26 mouse cellular contexts compared by ENCODE assay signal in the genomic region with DNA sequence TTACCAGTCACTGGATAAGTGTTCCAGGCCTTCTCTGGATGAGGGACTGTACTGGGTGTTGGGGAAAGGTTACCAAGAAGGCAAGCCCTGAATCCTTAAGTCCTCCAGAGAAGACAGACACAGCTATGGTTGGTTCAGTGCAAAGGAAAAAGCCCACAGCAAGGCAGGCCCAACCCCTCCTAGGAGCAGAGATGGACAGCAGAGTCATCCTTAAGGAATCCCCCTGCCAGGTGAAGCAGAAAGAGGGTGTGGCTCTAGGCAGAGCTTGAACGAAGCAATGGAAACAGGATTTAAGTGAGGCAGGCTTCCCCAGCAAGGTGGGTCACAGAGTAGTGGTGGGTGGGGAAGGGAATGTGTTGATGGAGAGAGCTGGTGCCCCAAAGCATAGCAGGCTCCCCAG. TPM values are rescaled to one million over a fixed set of nuclear protein-coding genes. Genes with fewer than 3 reads are reported as not detected.
"Had no signal": no experiment of that assay in that cellular context is flagged by ENCODE, and none has a peak within 500 bp of the region (broad histone marks: within the 10 kb centered on the region; RNA-seq: fewer than 3 reads in every experiment).

No protein-coding gene starts in this region.

- H3K4me2 ChIP-seq: forebrain, embryonic 15.5 days; heart, embryonic 11.5 days; heart, embryonic 13.5 days; heart, embryonic 15.5 days; hindbrain, embryonic 13.5 days; hindbrain, embryonic 15.5 days; limb, embryonic 13.5 days; limb, embryonic 15.5 days; liver, embryonic 12.5 days had no signal

- ATAC-seq: forebrain, embryonic 15.5 days; forebrain, postnatal 0 days; hindbrain, postnatal 0 days; intestine, embryonic 16.5 days; liver, embryonic 12.5 days had no signal

- H3K4me1 ChIP-seq: liver, embryonic 12.5 days had no signal

- H3K4me3 ChIP-seq: forebrain, embryonic 15.5 days; heart, adult 2 months; heart, embryonic 13.5 days; heart, embryonic 15.5 days; hindbrain, embryonic 13.5 days; hindbrain, embryonic 15.5 days; limb, embryonic 13.5 days; limb, embryonic 15.5 days; liver, embryonic 12.5 days had no signal

- H3K9ac ChIP-seq: forebrain, embryonic 15.5 days; forebrain, postnatal 0 days; heart, embryonic 13.5 days; heart, embryonic 15.5 days; hindbrain, embryonic 13.5 days; hindbrain, embryonic 15.5 days; limb, embryonic 13.5 days; limb, embryonic 15.5 days; liver, embryonic 12.5 days; liver, embryonic 14.5 days had no signal

- H3K27ac ChIP-seq: forebrain, embryonic 15.5 days; heart, adult 2 months; heart, embryonic 13.5 days; heart, embryonic 15.5 days; hindbrain, embryonic 13.5 days; hindbrain, embryonic 15.5 days; hindbrain, postnatal 0 days; limb, embryonic 13.5 days; limb, embryonic 15.5 days; liver, embryonic 12.5 days; liver, embryonic 14.5 days had no signal

- H3K9me3 ChIP-seq: forebrain, embryonic 15.5 days; heart, embryonic 13.5 days; heart, embryonic 15.5 days; hindbrain, embryonic 13.5 days; hindbrain, embryonic 15.5 days; limb, embryonic 13.5 days; limb, embryonic 15.5 days; liver, embryonic 12.5 days had no signal

- DNase-seq: forebrain, postnatal 0 days; gastrocnemius, postnatal 14 days; gastrocnemius, postnatal 36 days; heart, adult 2 months; heart, postnatal 14 days; heart, postnatal 36 days; kidney, adult 11 months; kidney, adult 8-10 months; kidney, postnatal 36 days; layer of hippocampus, adult 9-11 months; layer of hippocampus, postnatal 36 days; left cerebral cortex, postnatal 4 days had no signal

- H3K27me3 ChIP-seq: forebrain, embryonic 15.5 days; hindbrain, embryonic 13.5 days; hindbrain, embryonic 15.5 days had no signal

- H3K36me3 ChIP-seq: forebrain, embryonic 15.5 days; heart, embryonic 13.5 days; heart, embryonic 15.5 days; hindbrain, embryonic 13.5 days; hindbrain, embryonic 15.5 days; limb, embryonic 13.5 days; limb, embryonic 15.5 days; liver, embryonic 12.5 days had no signal

RNA-seq across cellular contexts. Expression of a gene that starts 35.1 kb away (rescaled TPM):
- total RNA-seq: hematopoietic stem cell, adult 5-6 weeks; liver, adult 2 months had no signal
